9 mouse cellular contexts compared by ENCODE assay signal in genomic region chr5:121670412-121670811, GRCm38 (mm10). TPM values are rescaled to one million over a fixed set of nuclear protein-coding genes. Genes with fewer than 3 reads are reported as not detected.
DNase-seq lines count a peak whose midpoint lies in the region; ATAC-seq and TF ChIP-seq lines count a peak whose summit lies in the region.
"Had no signal": no experiment of that assay in that cellular context is flagged by ENCODE, and none has a peak within 500 bp of the region (broad histone marks: within the 10 kb centered on the region; RNA-seq: fewer than 3 reads in every experiment).

No protein-coding gene starts in this region.

- ATAC-seq in hindbrain, embryonic 11.5 days (ENCODE audit: low FRiP score), result no peak
- ATAC-seq in hindbrain, embryonic 16.5 days, result no peak
- ATAC-seq in heart, embryonic 12.5 days (ENCODE audit: insufficient number of reproducible peaks, low FRiP score), result no peak

- no peaks in the 10 kb centered on the region for H3K27me3 ChIP-seq in hindbrain, embryonic 11.5 days (ENCODE audit: control insufficient read depth, insufficient read depth, low read length)
- no peaks in the 10 kb centered on the region for H3K27me3 ChIP-seq in hindbrain, embryonic 16.5 days (replicated peaks; ENCODE audit: control insufficient read depth, insufficient read depth, low read length)
- no peaks in the 10 kb centered on the region for H3K27me3 ChIP-seq in heart, embryonic 12.5 days (replicated peaks)
- no peaks in the 10 kb centered on the region for H3K27me3 ChIP-seq in midbrain, embryonic 10.5 days (ENCODE audit: low read depth, poor library complexity, severe bottlenecking)

- TF ChIP-seq POLR2A in brain, embryonic 14.5 days (IDR thresholded peaks at IDR 0.05; ENCODE audit: borderline replicate concordance, extremely low read depth, insufficient read depth, insufficient read length, poor library complexity, severe bottlenecking), result no peak

- TF ChIP-seq CTCF in brain, embryonic 14.5 days (IDR thresholded peaks at IDR 0.05; ENCODE audit: borderline replicate concordance, extremely low read depth, insufficient read depth, insufficient read length), result peak; percentile 47; the same call in 1 of the 2 replicates

- no peak overlapping the region for H3K9ac ChIP-seq in hindbrain, embryonic 11.5 days (ENCODE audit: low read depth, low read length)
- no peak overlapping the region for H3K9ac ChIP-seq in hindbrain, embryonic 16.5 days (ENCODE audit: low read depth, low read length)
- H3K9ac ChIP-seq in heart, embryonic 12.5 days, result no peak overlapping the region

- H3K36me3 ChIP-seq in hindbrain, embryonic 11.5 days (ENCODE audit: control insufficient read depth, insufficient read depth, low read length), result no peaks in the 10 kb centered on the region; the same call in 1 of the 2 replicates
- peaks cover 20% of the 10 kb centered on the region for H3K36me3 ChIP-seq in hindbrain, embryonic 16.5 days (ENCODE audit: control insufficient read depth, insufficient read depth, low read length)
- peaks cover 63% of the 10 kb centered on the region for H3K36me3 ChIP-seq in heart, embryonic 12.5 days
- peaks cover 91% of the 10 kb centered on the region for H3K36me3 ChIP-seq in midbrain, embryonic 10.5 days

- H3K27ac ChIP-seq in hindbrain, embryonic 11.5 days (ENCODE audit: low read depth, low read length), result no peak overlapping the region
- H3K27ac ChIP-seq in hindbrain, embryonic 16.5 days (ENCODE audit: low read depth, low read length), result no peak overlapping the region
- H3K27ac ChIP-seq in heart, embryonic 12.5 days (ENCODE audit: poor library complexity, severe bottlenecking), result no peak overlapping the region
- H3K27ac ChIP-seq in midbrain, embryonic 10.5 days (replicated peaks), result no peak overlapping the region
- H3K27ac ChIP-seq: macrophage had no signal

- WGBS in hindbrain, embryonic 11.5 days, result 80% methylated on average over 3 of the region's 3 CpGs
- WGBS in hindbrain, embryonic 16.5 days, result 79% methylated on average over 3 of the region's 3 CpGs
- 78% methylated on average over 3 of the region's 3 CpGs for WGBS in heart, embryonic 12.5 days
- WGBS in midbrain, embryonic 10.5 days, result 80% methylated on average over 3 of the region's 3 CpGs

- no peaks in the 10 kb centered on the region for H3K4me1 ChIP-seq in hindbrain, embryonic 11.5 days (replicated peaks; ENCODE audit: control insufficient read depth, insufficient read depth, low read length)
- H3K4me1 ChIP-seq in hindbrain, embryonic 16.5 days (ENCODE audit: control insufficient read depth, insufficient read depth, low read depth, low read length), result no peaks in the 10 kb centered on the region
- H3K4me1 ChIP-seq in heart, embryonic 12.5 days (replicated peaks), result no peaks in the 10 kb centered on the region
- no peaks in the 10 kb centered on the region for H3K4me1 ChIP-seq in midbrain, embryonic 10.5 days

- H3K4me3 ChIP-seq in hindbrain, embryonic 11.5 days (ENCODE audit: low read depth, low read length), result no peak overlapping the region
- no peak overlapping the region for H3K4me3 ChIP-seq in hindbrain, embryonic 16.5 days (ENCODE audit: low read length)
- H3K4me3 ChIP-seq in heart, embryonic 12.5 days, result no peak overlapping the region
- no peak overlapping the region for H3K4me3 ChIP-seq in midbrain, embryonic 10.5 days

- H3K9me3 ChIP-seq in hindbrain, embryonic 11.5 days (ENCODE audit: control insufficient read depth, low read length), result no peaks in the 10 kb centered on the region
- H3K9me3 ChIP-seq in hindbrain, embryonic 16.5 days (ENCODE audit: control insufficient read depth, low read length), result no peaks in the 10 kb centered on the region
- H3K9me3 ChIP-seq in heart, embryonic 12.5 days (replicated peaks), result no peaks in the 10 kb centered on the region
- no peaks in the 10 kb centered on the region for H3K9me3 ChIP-seq in midbrain, embryonic 10.5 days (replicated peaks)

- DNase-seq in hindbrain, embryonic 11.5 days (ENCODE audit: low spot score), result peak; percentile 13
- peak; percentile 38 for DNase-seq in CD4-positive helper T cell, adult 2 months (ENCODE audit: low read depth, low spot score)
- DNase-seq in brain, embryonic 14.5 days (ENCODE audit: low read depth), result no peak
- peak; percentile 47 for DNase-seq in lung, postnatal 36 days
- no peak for DNase-seq in layer of hippocampus, postnatal 14 days (ENCODE audit: low spot score in 2 of 2)
- no peak for DNase-seq in midbrain, embryonic 10.5 days (ENCODE audit: low spot score)

- H3K4me2 ChIP-seq in hindbrain, embryonic 11.5 days (replicated peaks; ENCODE audit: low read depth, low read length), result no peak overlapping the region
- no peak overlapping the region for H3K4me2 ChIP-seq in hindbrain, embryonic 16.5 days (ENCODE audit: low read length)
- H3K4me2 ChIP-seq in heart, embryonic 12.5 days, result no peak overlapping the region

RNA-seq across cellular contexts. Expression of gene Brap, which starts 10.0 kb away (rescaled TPM):
- polyA plus RNA-seq in hindbrain, embryonic 11.5 days (2014; fragmentation: Nextera tagmentation; extraction: Ambion mirVana), result 36.8 and 38.8 TPM in 2 replicates
- 36.1 and 42.5 TPM in 2 replicates for polyA plus RNA-seq in hindbrain, embryonic 16.5 days (2015; fragmentation: Nextera tagmentation; extraction: Ambion mirVana)
- polyA plus RNA-seq in brain, embryonic 14.5 days (2012; rRNA removed), result 31.4 and 41.5 TPM in 2 replicates
- total RNA-seq in layer of hippocampus, postnatal 14 days (2021), result 10 to 100 TPM; 60.3 to 65.6 TPM
- polyA plus RNA-seq in heart, embryonic 12.5 days (2016; fragmentation: Nextera tagmentation; extraction: Ambion mirVana), result 32.8 and 34.8 TPM in 2 replicates
- polyA plus RNA-seq in midbrain, embryonic 10.5 days (2016; fragmentation: Nextera tagmentation; extraction: Ambion mirVana), result 40.4 and 44.8 TPM in 2 replicates

RNA-seq across cellular contexts. Expression of gene Acad10, which starts 10.1 kb away (rescaled TPM):
- polyA plus RNA-seq in hindbrain, embryonic 11.5 days (2014; fragmentation: Nextera tagmentation; extraction: Ambion mirVana), result 2.1 and 2.5 TPM in 2 replicates
- 1.3 and 1.4 TPM in 2 replicates for polyA plus RNA-seq in hindbrain, embryonic 16.5 days (2015; fragmentation: Nextera tagmentation; extraction: Ambion mirVana)
- 1.8 and 2.8 TPM in 2 replicates for polyA plus RNA-seq in brain, embryonic 14.5 days (2012; rRNA removed)
- 1 to 10 TPM; 3.3 to 3.5 TPM for total RNA-seq in layer of hippocampus, postnatal 14 days (2021)
- 1.4 and 1.5 TPM in 2 replicates for polyA plus RNA-seq in heart, embryonic 12.5 days (2016; fragmentation: Nextera tagmentation; extraction: Ambion mirVana)
- polyA plus RNA-seq in midbrain, embryonic 10.5 days (2016; fragmentation: Nextera tagmentation; extraction: Ambion mirVana), result 3.7 and 3.9 TPM in 2 replicates

RNA-seq across cellular contexts. Expression of gene Atxn2, which starts 40.7 kb away (rescaled TPM):
- 63.5 and 75.2 TPM in 2 replicates for polyA plus RNA-seq in hindbrain, embryonic 11.5 days (2014; fragmentation: Nextera tagmentation; extraction: Ambion mirVana)
- polyA plus RNA-seq in hindbrain, embryonic 16.5 days (2015; fragmentation: Nextera tagmentation; extraction: Ambion mirVana), result 52.4 and 53.9 TPM in 2 replicates
- polyA plus RNA-seq in brain, embryonic 14.5 days (2012; rRNA removed), result 156 and 226 TPM in 2 replicates
- total RNA-seq in layer of hippocampus, postnatal 14 days (2021), result 100 to 1,000 TPM; 220 to 237 TPM
- polyA plus RNA-seq in heart, embryonic 12.5 days (2016; fragmentation: Nextera tagmentation; extraction: Ambion mirVana), result 82.4 and 83.2 TPM in 2 replicates
- 36.6 and 37.3 TPM in 2 replicates for polyA plus RNA-seq in midbrain, embryonic 10.5 days (2016; fragmentation: Nextera tagmentation; extraction: Ambion mirVana)

RNA-seq across cellular contexts. Expression of gene Acad12, which starts 51.7 kb away (rescaled TPM):
- polyA plus RNA-seq in hindbrain, embryonic 11.5 days (2014; fragmentation: Nextera tagmentation; extraction: Ambion mirVana), result 1.8 and 2.8 TPM in 2 replicates
- 2.0 and 2.6 TPM in 2 replicates for polyA plus RNA-seq in hindbrain, embryonic 16.5 days (2015; fragmentation: Nextera tagmentation; extraction: Ambion mirVana)
- polyA plus RNA-seq in brain, embryonic 14.5 days (2012; rRNA removed), result 1.5 and 1.8 TPM in 2 replicates
- total RNA-seq in layer of hippocampus, postnatal 14 days (2021), result 1 to 10 TPM; 4.7 to 4.9 TPM
- polyA plus RNA-seq in heart, embryonic 12.5 days (2016; fragmentation: Nextera tagmentation; extraction: Ambion mirVana), result 5.8 and 6.1 TPM in 2 replicates
- 2.1 TPM in 2 replicates for polyA plus RNA-seq in midbrain, embryonic 10.5 days (2016; fragmentation: Nextera tagmentation; extraction: Ambion mirVana)

Comparison
In these comparisons a context has a peak if more than half of its experiments do, and no peak if none do; other contexts are left out.
1. DNase-seq: peak in hindbrain, embryonic 11.5 days (single experiment), CD4-positive helper T cell, adult 2 months (single experiment) and lung, postnatal 36 days (single experiment); none in brain, embryonic 14.5 days (single experiment), layer of hippocampus, postnatal 14 days (0 of 2) and midbrain, embryonic 10.5 days (single experiment).